Mouse (Mus musculus) intestine, embryonic 15.5 days (tissue): ENCODE measurements at regions not wholly inside any gene's neighbourhood (a gene's known extent, or its start where the extent isn't known, plus 50 kb on each side); places are given as distances from the start of the nearest gene placed in this dataset.
"Not testable (repeated sequence)": the region's sequence is repeated elsewhere in the genome, so short reads cannot be mapped to it uniquely, and the experiment has no call there.

Experiments
- ATAC-seq: fragments of 200-750 bp; cut with Nextera tagmentation; 2 replicates; pipeline ENCODE4 v1.8.0; 2017; ENCODE audit warnings: moderate TSS enrichment, moderate library complexity
- H3K27ac ChIP-seq: fragments of 300-500 bp; sonication (generic); 2 replicates; pipeline ENCODE4 v1.5.1; 2015; ENCODE audit warnings: mild to moderate bottlenecking, inconsistent platforms
- H3K27me3 ChIP-seq: fragments of 300-500 bp; sonication (generic); replicated peaks from 2 replicates; pipeline ENCODE4 v1.6.1; 2015; ENCODE audit warnings: inconsistent platforms
- H3K36me3 ChIP-seq: fragments of 300-500 bp; sonication (generic); 2 replicates; pipeline ENCODE4 v1.6.1; 2015; ENCODE audit warnings: inconsistent platforms
- H3K4me1 ChIP-seq: fragments of 300-500 bp; sonication (generic); replicated peaks from 2 replicates; pipeline ENCODE4 v1.6.1; 2015; ENCODE audit warnings: inconsistent platforms
- H3K4me2 ChIP-seq: fragments of 300-500 bp; sonication (generic); replicated peaks from 2 replicates; pipeline ENCODE4 v1.6.1; 2015; ENCODE audit warnings: mild to moderate bottlenecking, inconsistent platforms
- H3K4me3 ChIP-seq: fragments of 300-500 bp; sonication (generic); replicated peaks from 2 replicates; pipeline ENCODE4 v1.5.1; 2015; ENCODE audit warnings: inconsistent platforms
- H3K9ac ChIP-seq: fragments of 300-500 bp; sonication (generic); 2 replicates; pipeline ENCODE4 v1.6.1; 2015; ENCODE audit warnings: inconsistent platforms
- H3K9me3 ChIP-seq: fragments of 300-500 bp; sonication (generic); 2 replicates; pipeline ENCODE4 v1.6.1; 2016; ENCODE audit warnings: inconsistent platforms
- WGBS: fragments of 180-500 bp; shearing (Covaris S2); methylation state at CpG from one replicate; pipeline ENCODE4 v1.1.7; 2015; 5-methylcytosine and 5-hydroxymethylcytosine counted together

DNA sequence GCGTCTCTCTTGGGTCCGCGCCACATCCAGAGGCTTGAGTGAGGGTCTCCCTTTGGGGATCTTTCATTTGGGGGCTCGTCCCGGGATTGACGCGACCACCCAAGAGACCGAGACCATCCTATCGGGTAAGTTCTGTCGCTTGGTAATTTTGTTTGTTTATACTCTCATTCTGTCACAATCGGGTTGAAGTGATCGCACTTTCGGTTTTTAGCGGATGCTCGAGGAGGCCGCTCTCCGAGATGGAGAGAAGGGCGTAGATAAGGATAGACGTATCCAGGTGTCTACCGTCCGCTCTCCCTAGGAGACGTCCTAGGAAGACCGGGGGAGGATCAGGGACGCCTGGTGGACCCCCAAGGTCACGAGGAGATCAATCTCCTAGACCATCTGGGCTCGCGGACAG lies 199.3 kb upstream of the Mrpl21 start:
- not testable (repeated sequence) for H3K4me1 ChIP-seq, H3K9ac ChIP-seq, H3K27ac ChIP-seq, H3K27me3 ChIP-seq, ATAC-seq, H3K36me3 ChIP-seq, H3K9me3 ChIP-seq, H3K4me2 ChIP-seq
- 67% methylated on average over 25 of the region's 27 CpGs for WGBS
- H3K4me3 ChIP-seq = 0 out of 2 replicates have a peak overlapping the region, but pooled peaks have one; percentile 10

DNA sequence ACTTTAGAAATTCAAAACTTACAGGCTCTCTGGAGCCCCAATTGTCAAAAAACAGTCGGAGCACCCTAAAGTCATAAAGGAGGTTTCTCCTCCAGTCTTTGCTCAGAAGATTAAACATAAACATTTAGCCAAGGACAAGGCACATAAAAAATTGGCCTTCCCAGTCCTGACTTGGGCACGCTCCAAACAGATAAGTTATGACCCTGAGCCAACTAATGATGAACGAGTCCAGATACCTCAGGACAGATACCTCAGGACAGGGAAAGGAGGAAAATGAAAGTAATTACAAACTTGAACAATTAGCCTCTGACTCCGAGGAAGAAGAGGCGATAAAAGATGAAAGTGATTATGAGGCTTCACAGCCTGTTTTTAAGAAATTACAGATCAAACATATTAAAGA lies 190.9 kb upstream of the Mrpl21 start:
- H3K4me2 ChIP-seq, H3K27ac ChIP-seq, H3K27me3 ChIP-seq, H3K36me3 ChIP-seq, H3K4me1 ChIP-seq, H3K9me3 ChIP-seq, H3K9ac ChIP-seq, H3K4me3 ChIP-seq, ATAC-seq: not testable (repeated sequence)
- 86% methylated on average over 5 of the region's 5 CpGs for WGBS
